Mouse (Mus musculus): ENCODE measurements around the gene Ccdc9b.

Ccdc9b gene

DNA sequence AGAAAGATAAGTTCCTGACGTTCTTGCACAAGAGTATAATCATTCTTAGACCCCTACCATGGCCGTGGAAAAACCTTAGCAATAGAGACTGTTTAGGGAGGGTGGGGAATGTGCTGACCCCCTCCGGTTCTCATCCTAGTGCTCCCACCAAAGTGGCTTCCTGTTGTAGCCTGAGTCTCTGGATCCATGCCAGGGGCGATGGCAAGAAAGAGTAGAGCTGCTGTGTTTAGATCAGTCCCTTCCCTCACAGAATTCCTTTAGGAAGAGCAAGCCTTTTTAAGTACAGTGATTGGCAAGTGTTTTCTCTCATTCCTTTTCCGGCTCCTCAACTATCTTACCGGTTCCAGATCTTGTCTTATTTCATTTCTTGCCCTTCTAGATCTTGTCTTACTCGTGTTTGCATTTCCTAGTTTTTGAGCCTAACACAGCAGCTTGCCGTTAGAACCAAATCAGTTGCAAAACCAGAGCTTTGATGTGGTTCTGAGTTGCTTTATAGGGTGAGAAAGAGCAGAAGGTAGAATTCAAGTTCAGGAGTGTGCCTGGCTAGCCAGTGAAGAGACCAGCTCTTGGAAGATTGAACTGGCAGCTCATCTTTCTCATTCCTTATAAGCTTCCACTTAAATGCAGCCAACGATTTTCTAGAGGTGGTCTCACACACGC, 15.0 kb downstream of the Ccdc9b start:
- no peak for DNase-seq (ENCODE audit: low spot score)

GRCm38 (mm10) chr2:118745915-118746901, 16.3 kb downstream of the Ccdc9b start:
- no peak for DNase-seq (ENCODE audit: low spot score)

DNA sequence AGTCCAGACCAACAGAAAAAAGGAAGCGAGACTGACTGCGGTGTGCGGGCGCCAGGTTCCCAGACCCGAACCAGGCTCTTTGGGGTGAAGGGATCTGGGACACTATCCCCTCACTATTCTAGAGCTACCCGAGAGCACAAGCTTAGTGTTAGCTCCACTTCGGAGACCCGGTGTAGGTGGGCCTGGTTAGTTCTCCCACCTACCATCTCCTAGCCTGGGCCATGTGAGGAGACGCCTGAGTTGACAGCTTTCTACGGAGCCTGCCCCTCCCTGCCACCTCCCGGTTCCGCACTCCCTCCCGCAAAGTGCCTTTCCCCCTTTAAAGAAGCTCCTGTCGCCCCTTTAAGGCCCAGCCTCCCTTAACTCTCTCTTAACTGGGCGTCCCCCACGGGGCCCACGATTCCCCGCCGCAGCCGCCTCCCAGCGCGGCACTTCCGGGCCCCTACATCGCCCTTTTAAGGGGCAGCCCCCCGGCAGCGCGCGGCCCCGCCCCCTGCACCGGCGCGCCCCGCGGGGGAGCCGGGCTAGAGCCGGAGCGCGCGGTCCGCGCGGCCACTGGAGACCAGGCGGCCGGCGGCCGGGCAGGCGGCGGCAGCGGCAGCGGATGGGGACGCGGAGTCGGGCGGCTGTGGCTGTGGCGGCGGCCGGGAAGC, 17.1 kb downstream of the Ccdc9b start, which contains the start of gene Inafm2:
TSS of gene Inafm2 (plus strand) at position 527 of the 653 bp plus-strand sequence.
- peak; percentile 77 for DNase-seq (ENCODE audit: low spot score)

- DNase-seq (ENCODE audit: low spot score): no peak
Measured at GRCm38 (mm10) chr2:118744621-118745020, 17.8 kb downstream of the Ccdc9b start.

DNA sequence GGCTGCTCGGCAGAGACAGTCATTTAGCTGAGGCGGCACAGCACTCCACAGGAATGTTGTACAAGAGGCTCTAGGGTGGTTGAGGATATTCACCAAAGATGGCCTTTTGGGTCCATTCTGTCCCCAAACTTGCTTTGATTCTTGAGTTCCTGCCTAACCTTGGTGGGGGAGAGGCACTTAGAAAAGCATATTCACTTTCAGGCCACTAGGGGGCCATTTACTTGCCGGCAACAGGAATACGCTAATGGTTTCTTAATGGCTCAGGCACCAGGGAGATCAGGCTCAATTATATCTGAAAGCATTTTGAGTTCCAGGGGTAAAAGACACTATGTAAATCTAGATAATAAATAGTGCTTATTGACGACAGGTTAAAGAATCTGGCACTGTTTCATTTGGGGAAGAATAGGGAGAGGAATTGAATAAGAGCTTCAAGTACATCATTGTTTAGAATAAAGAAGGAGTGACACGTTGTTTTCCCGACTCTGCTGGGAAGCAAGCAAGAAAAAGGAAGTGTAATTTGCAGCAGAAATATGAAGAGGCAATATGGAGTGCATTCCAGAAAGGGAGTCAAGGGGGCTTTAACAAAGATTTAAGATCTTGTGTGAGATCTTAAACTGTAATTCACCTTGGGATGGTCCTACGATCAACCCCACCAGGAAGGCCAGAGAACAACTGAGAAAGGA, 19.1 kb downstream of the Ccdc9b start:
- no peak for DNase-seq (ENCODE audit: low spot score)

DNA sequence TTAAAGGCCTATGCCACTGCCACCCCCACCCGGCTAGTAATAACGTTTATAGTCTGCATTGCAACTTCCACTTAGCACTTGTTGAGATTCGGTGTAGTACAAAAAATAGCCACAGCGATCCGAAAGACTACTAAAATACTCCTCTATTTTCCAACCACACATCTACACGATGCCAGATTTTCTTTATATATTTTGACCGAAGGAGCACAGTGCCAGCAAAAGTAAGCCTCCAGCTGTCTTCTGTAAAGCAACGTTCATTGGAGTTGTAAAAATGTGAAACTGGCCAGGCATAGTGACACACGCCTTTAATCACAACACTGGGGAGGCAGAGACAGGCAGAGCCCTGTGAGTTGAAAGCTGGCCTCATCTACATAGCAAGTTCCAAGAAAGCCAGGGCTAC, 21.3 kb downstream of the Ccdc9b start:
- DNase-seq (ENCODE audit: low spot score): no peak

DNA sequence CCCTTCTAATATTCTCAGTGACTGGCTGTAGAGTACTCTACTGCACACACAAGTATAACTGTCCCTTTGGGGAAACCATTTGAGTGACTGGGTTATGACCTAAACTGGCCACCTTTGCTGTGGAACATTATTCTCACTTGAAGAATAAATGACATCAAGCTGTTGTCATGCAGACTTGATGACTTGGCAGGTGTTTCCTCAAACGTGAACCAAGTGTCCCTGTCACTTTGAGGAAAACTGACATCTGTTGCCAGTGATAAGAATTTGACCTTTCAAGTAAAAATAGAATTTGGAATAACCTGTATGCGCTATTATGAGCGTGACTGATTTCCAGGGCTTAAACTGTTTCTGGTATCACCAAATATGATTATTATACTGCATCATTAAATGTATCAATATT, 22.1 kb downstream of the Ccdc9b start:
- no peak for DNase-seq (ENCODE audit: low spot score)

- no peak for DNase-seq (ENCODE audit: low spot score)
Measured at GRCm38 (mm10) chr2:118733341-118733740, 29.1 kb downstream of the Ccdc9b start.

- no peak for DNase-seq (ENCODE audit: low spot score)
Measured at GRCm38 (mm10) chr2:118731981-118732380, 30.5 kb downstream of the Ccdc9b start.

DNA sequence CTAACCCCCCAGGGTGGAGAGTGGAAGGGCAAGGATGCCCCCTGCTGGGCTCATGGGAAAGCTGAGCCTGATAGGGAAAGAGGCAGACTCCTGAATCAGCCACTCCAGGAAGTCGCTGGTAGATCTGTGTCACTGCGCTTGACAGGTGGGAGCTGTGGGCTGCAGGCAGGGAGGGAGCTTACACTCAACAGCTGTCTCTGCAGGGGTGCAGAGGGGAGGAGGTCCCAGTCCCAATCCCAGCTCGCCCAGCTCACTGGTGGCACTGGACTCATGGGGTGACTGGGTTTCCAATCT, 31.9 kb downstream of the Ccdc9b start:
- DNase-seq (ENCODE audit: low spot score): no peak

- no peak for DNase-seq (ENCODE audit: low spot score)
Measured at GRCm38 (mm10) chr2:118729816-118730621, 32.4 kb downstream of the Ccdc9b start.

DNA sequence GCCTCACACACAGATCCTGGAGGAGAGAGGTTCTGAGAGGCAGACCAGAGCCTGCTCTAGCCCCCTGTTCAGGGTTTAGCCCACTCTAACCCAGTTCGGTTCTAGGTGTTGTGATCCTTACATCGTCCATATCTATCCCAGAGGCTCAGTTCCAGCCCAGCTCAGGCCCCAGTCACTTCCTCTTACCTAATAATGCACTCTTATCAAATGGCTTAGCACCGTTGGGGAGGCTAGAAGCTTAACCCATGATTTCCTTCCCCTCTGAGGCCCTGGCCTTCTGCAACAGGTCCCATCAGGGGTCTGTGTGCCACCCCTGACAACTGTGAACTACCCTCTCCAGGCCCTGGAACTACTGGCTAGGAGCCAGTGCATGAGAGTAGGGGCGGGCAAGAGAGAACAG, 33.3 kb downstream of the Ccdc9b start:
- no peak for DNase-seq (ENCODE audit: low spot score)

DNA sequence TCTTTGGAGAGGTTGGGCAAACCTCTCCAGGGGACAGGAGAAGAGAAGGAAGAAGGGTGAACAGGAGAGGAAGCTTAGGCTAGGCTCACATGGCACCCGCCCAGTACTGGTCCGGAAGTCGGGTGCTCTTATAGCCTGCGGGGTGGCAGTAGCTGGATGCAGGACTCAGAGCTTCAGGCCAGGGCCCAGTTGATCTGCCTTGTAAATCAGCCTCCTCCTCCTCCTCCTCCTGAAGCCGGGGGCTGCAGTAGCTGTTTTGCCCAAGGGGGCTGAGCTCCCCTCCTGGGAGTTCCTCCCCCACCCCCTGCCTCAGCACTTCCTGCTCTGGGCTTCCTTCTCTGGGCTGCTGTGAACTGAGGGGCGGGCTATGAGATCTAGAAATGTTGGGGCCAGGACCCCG, 34.1 kb downstream of the Ccdc9b start, which contains the start of gene Plcb2:
TSS of gene Plcb2 (minus strand) at position 102 of the 400 bp plus-strand sequence.
- DNase-seq (ENCODE audit: low spot score): no peak

GRCm38 (mm10) chr2:118727911-118728310, 34.5 kb downstream of the Ccdc9b start:
- DNase-seq (ENCODE audit: low spot score): no peak

DNA sequence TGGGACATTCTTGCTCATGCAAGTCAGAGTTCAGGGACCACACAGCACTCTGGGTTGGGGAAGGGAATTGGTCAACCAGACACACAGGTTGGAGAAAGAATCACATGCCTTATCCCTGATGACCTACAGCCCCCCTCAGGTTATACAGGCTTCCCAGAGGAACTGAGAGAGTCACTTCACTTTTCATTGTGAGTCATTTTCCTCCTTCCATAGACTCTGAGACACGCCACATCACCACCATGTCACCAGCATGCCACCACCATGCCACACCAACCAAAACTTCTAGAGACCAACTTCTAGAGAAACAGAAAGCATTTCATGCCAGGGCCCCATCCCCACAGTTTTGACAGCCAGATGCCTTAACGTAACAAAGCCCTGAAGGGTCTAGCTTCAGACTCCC, 35.6 kb downstream of the Ccdc9b start:
- no peak for DNase-seq (ENCODE audit: low spot score)

GRCm38 (mm10) chr2:118725511-118725910, 37.0 kb downstream of the Ccdc9b start:
- DNase-seq (ENCODE audit: low spot score): no peak

DNA sequence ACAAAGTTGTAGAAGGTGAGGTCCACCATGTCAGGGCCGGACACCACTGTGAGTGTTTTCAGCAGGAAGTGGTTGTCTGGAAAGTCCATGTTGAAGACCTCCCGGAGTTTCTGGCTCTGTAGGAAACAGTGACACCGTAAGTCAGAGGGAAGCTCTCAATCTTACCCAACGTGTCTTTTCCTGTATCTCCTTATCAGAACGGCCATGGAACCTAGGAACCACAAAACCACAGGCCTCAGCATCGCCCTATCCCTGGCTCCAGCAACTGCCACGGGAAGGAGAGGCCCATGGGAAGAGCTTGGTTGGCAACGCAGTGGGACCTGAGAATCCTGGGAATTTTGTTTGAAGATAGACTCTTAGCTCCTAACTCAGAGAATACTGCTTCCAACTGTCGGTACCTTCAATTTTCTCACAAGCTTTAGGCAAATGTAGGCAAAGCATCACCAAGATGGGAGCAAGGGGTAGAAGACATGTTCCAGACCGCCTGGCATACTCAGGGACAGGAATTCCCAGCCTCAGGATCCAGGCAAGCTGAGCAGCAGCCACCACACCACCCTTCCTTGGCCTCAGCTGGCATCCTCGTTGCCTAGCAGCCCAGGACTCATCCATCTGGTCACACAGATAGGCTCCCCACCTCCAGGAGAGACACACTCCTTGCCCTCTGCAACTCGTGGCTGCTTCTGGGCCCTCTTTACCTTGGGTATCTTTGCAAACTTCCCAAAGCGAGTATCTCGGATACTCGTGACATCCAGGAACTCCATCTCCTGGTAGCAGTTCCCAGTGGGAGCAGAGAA, 38.6 kb downstream of the Ccdc9b start:
- no peak for DNase-seq (ENCODE audit: low spot score)

DNA sequence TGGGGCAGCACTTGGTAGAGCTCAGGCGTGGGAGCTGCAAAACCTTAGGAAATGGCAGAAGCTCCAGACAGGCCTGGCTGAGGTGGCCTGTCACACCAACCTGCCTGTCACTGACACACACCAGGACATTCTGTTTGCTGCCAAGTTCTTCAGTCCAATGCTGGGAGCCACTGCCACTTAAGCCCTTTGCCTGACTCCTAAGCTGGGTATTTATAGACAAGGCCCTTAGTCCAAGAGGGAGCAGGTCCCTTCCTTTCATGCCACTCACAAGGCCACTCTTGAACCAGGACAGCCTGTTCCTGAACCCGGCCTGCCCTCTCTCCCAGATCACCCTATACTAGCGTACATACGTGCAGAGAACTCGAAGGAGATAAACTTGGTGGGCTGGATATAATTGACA, 45.8 kb downstream of the Ccdc9b start:
- no peak for DNase-seq (ENCODE audit: low spot score)

DNA sequence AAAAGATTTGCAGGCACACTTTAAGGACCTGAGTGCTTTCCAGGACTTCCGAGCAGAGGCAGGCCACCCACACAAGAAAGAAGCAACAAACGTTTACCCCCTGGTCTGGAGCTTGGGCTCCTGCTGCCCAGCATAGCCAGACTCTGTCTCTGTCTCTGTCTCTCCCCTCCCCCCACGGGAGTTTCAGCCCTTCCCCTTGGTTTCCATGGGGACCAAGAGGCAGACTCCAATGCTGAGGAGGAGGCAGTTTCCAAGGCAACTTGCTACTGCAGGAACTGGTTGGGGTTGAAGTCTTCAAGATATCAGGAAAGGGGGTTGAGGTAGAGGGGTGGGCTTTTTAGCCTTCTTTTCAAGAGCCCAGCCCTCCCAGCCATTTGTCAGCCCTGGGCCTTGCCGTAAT, 48.2 kb downstream of the Ccdc9b start:
- no peak for DNase-seq (ENCODE audit: low spot score)

DNA sequence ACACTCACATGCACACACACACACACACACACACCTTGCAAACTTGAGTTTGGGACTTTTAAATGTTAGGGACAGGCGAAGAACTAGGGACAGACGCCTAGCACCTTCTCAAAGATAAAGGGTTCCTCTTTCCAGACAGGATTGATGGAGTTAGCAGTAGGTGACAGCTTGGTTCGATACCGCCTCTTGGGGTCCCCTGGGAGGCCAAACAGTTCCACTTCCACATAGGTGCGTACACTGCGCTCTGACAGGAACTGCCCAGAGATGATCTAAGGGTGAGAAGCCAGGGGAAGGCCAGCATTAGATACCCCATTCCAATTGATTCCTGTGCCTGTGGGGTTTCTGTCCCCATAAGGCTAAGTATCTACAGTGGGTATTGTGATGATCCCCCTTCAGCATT, 48.8 kb downstream of the Ccdc9b start:
- no peak for DNase-seq (ENCODE audit: low spot score)

Data from spleen, adult 12 weeks (tissue).